Mouse (Mus musculus) embryonic facial prominence, embryonic 10.5 days (tissue): ENCODE measurements at regions not wholly inside any gene's neighbourhood (a gene's known extent, or its start where the extent isn't known, plus 50 kb on each side); places are given as distances from the start of the nearest gene placed in this dataset.

ENCODE experiments used
- DNase-seq: peaks from one replicate; pipeline ENCODE4 v3.0.0-alpha.2; 2017; ENCODE audit warnings: low spot score
- H3K27ac ChIP-seq: fragments of 300-500 bp; sonication (generic); replicated peaks from 2 replicates; pipeline ENCODE4 v1.5.1; 2016; ENCODE audit warnings: mild to moderate bottlenecking
- H3K27me3 ChIP-seq: fragments of 300-500 bp; sonication (generic); replicated peaks from 2 replicates; pipeline ENCODE4 v1.6.1; 2016; ENCODE audit warnings: low read depth, mild to moderate bottlenecking; ENCODE audit not compliant: poor library complexity, severe bottlenecking
- H3K36me3 ChIP-seq: fragments of 300-500 bp; sonication (generic); replicated peaks from 2 replicates; pipeline ENCODE4 v1.6.1; 2016; ENCODE audit warnings: mild to moderate bottlenecking, moderate library complexity
- H3K4me1 ChIP-seq: fragments of 300-500 bp; sonication (generic); 2 replicates; pipeline ENCODE4 v1.6.1; 2016
- H3K4me3 ChIP-seq: fragments of 300-500 bp; sonication (generic); 2 replicates; pipeline ENCODE4 v1.5.1; 2016; ENCODE audit warnings: mild to moderate bottlenecking, moderate library complexity
- H3K9me3 ChIP-seq: fragments of 300-500 bp; sonication (generic); 2 replicates; pipeline ENCODE4 v1.6.1; 2016; ENCODE audit warnings: mild to moderate bottlenecking
- WGBS: fragments of 180-500 bp; shearing (Covaris S2); methylation state at CpG from one replicate; pipeline ENCODE4 v1.1.7; 2016; 5-methylcytosine and 5-hydroxymethylcytosine counted together

DNA sequence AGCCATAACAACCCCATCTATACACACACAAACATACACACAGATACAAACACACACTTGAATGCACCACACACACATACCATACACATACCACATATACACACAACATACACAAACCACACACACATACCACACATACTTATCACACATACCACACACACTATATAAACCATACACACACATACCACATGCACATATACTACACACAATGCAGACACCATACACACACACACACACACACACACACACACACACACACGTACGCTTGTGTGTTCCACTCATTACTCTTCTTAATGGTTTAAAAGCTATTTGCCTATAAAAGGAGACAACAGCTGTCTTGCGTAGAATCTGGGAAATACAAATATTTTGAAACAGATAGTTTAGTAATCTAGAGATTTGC is 83.1 kb upstream of the Gm6993 start:
- 93% methylated on average over 3 of the region's 3 CpGs for WGBS
- Histone ChIP-seq H3K4me3 (no peak overlapping the region), H3K4me1 (peaks cover 15% of the 10 kb centered on the region; the same call in 1 of the 2 replicates), H3K27ac (no peak overlapping the region), H3K27me3 (no peaks in the 10 kb centered on the region), H3K9me3 (no peaks in the 10 kb centered on the region), H3K36me3 (no peaks in the 10 kb centered on the region)
- DNase-seq = no peak

DNA sequence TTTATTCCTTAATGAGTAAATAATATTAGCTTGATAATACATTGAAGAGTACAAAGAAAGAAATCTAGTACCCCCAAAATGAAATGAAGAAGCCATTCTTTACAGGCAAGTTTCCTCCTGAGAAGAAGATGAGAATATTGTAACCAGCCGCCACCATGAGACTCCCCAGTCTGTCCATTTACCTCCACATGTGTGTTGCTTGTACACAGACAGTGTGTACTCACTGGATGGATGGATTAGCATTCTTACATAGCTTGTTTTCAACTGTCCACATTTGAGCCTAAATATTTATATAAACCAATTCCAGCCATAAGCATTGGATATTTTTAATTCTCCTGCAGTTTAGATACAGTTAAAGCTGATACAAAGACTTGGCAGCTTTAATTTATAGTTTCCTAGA is 82.7 kb upstream of the Gm6993 start:
- no peak for DNase-seq
- 94% methylated on average over 1 of the region's 1 CpGs for WGBS
- Histone ChIP-seq H3K4me3 (no peak overlapping the region), H3K36me3 (no peaks in the 10 kb centered on the region), H3K9me3 (no peaks in the 10 kb centered on the region), H3K27me3 (no peaks in the 10 kb centered on the region), H3K27ac (no peak overlapping the region), H3K4me1 (peaks cover 15% of the 10 kb centered on the region; the same call in 1 of the 2 replicates)

DNA sequence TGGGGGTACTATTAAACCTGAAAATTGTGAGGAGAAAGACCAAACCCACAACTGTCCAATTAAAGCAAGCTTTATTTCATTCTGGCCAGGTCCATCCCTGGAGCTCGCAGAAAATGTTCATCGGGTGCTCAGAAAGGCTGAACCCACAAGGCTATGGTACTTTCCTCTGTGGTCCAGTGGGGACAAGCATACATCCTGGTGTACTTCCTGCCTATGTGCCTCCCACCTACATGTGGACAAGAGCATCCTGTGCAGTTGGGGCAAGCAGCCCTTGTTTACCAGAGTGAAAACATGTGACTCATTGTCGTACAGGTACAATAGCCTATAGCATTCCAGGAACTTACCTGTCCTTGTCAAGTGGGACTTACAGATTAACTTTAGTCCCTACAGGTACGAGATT is 81.7 kb upstream of the Gm6993 start:
- H3K4me3 ChIP-seq = no peak overlapping the region
- H3K4me1 ChIP-seq = peaks cover 12% of the 10 kb centered on the region; the same call in 1 of the 2 replicates
- H3K27ac ChIP-seq = no peak overlapping the region
- no peaks in the 10 kb centered on the region for H3K9me3 ChIP-seq
- WGBS = 89% methylated on average over 4 of the region's 4 CpGs
- H3K27me3 ChIP-seq = no peaks in the 10 kb centered on the region
- no peaks in the 10 kb centered on the region for H3K36me3 ChIP-seq
- DNase-seq = no peak

DNA sequence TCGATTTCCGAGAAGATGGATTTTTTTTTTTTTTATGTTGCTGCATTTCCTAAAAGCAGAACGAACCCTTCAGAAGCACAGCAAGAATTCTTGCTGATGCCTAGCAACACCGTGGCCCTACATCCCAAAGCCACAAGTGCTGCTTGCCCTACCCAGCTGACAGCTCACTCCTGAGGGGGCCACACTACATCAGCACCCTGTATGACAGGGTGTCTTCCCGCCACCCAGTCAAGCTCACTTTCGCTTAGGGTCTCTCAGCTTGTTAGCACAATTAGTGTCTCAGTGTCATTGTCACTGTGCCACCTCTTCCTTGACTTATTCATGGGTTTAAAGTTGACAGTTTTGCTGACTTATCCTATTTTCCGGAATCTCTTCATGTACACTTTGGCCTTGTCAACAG is 81.2 kb upstream of the Gm6993 start:
- no peaks in the 10 kb centered on the region for H3K27me3 ChIP-seq
- H3K4me1 ChIP-seq = peaks cover 9% of the 10 kb centered on the region; the same call in 1 of the 2 replicates
- no peaks in the 10 kb centered on the region for H3K36me3 ChIP-seq
- no peak overlapping the region for H3K27ac ChIP-seq
- no peak overlapping the region for H3K4me3 ChIP-seq
- no peaks in the 10 kb centered on the region for H3K9me3 ChIP-seq
- WGBS = 88% methylated on average over 7 of the region's 7 CpGs
- DNase-seq = no peak

DNA sequence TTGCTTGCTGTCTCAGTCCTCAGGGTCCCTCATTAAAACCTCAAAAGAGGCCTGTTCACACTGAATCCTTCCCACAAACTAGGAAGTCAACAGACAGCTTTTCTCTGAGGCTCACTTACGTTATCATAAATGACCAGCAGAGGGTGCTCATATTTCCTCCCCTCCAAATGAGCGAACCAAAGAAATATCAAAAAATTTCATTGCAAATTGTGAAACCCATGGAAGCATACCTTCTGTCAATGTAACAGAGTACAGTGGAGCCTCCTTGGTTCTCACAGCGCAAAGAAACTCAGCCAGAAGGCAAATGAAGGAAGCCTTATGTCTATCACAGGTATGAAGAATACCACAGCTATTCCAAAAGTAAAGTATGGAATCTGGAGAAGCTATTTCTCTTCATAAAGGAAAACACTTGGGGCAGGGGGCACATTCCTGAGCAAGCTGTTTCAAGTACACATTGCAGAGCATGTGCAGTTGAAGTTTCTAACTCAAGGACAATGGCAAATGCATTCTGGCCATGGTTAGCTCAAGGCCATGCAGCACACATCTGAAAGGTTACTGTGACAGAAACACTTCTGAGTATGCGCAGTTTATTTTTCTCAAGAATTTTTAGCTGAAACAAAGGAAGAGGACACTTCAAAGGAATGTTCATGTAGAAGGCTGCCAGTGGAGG is 72.2 kb upstream of the Gm6993 start:
- 62% methylated on average over 4 of the region's 4 CpGs for WGBS
- no peaks in the 10 kb centered on the region for H3K36me3 ChIP-seq
- no peak overlapping the region for H3K4me3 ChIP-seq
- no peaks in the 10 kb centered on the region for H3K27me3 ChIP-seq
- no peak overlapping the region for H3K27ac ChIP-seq
- peaks cover 7% of the 10 kb centered on the region for H3K4me1 ChIP-seq
- no peak for DNase-seq
- H3K9me3 ChIP-seq = no peaks in the 10 kb centered on the region

DNA sequence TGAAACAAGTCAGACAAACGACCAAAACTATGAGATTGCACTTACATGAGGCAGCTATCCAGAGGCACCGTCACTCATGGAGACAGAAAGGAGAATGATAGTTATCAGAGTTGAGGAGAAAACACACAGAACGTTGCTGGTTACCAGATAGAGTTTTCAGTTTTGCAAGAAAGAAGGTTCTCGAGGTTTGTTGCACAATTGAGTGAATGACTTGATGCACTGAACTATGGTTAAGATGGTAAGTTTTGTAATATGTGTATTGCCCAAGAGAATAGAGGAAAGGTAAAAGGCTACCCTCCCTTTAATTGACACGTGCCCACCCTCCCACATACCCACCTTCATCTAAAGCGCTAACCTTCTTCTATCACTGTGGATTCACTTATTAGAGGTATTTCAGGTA is 70.5 kb upstream of the Gm6993 start:
- Histone ChIP-seq H3K9me3 (no peaks in the 10 kb centered on the region), H3K36me3 (no peaks in the 10 kb centered on the region), H3K27ac (no peak overlapping the region), H3K27me3 (no peaks in the 10 kb centered on the region), H3K4me1 (peaks cover 12% of the 10 kb centered on the region), H3K4me3 (no peak overlapping the region)
- 81% methylated on average over 6 of the region's 6 CpGs for WGBS
- no peak for DNase-seq

DNA sequence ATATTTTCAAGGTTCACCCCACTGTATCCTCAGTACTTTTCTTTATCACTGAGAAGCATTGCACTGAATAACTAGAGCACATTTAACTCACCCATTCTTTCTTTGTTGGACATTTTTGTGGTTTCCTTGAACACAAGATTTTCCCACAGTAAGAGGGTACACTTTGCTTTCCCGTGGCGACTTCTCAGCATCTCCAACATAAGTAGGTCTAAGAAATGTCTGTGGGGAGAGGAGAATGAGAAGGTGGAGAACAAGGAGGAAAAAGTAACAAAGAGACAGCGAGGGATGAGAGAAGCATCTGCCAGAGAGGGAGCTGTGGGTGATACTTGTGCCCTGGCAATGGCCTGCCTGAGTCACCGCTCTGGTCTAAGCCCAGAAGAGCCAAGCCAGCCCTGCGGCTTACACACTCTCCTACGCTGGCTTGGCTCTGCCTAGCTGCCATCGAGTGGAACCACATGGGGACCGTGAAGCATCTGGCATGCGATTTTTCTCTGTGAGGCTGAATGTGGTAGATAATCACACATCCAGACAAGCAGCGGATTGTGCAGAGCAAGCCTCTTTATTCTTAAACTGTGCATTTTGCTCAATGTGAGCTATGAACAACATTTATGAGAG is 69.9 kb upstream of the Gm6993 start:
- no peaks in the 10 kb centered on the region for H3K27me3 ChIP-seq
- H3K36me3 ChIP-seq = no peaks in the 10 kb centered on the region
- WGBS = 86% methylated on average over 10 of the region's 10 CpGs
- no peak overlapping the region for H3K4me3 ChIP-seq
- H3K4me1 ChIP-seq = peaks cover 12% of the 10 kb centered on the region
- no peak for DNase-seq
- peak overlapping the region; percentile 14; the same call in 1 of the 2 replicates for H3K27ac ChIP-seq
- no peaks in the 10 kb centered on the region for H3K9me3 ChIP-seq

DNA sequence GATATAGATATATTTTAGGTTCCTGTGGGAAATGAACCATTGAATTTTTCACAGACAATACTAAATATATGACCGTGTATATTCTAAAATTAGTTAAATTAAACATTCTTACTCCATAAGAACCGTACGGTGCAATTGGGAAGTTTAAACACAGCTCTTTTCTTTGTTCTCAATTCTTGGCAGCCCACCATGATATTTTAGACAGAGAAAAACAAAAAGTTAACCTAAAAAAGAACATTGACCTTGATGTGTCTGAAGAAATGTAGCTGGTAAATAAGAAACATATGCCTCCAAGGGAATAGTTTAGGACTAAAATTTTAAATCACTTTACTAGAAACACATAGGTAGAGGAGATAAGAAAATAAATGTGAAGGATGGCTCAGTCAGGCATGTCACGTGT is 68.6 kb upstream of the Gm6993 start:
- Histone ChIP-seq H3K36me3 (no peaks in the 10 kb centered on the region), H3K9me3 (no peaks in the 10 kb centered on the region), H3K4me3 (no peak overlapping the region), H3K27ac (no peak overlapping the region), H3K27me3 (no peaks in the 10 kb centered on the region), H3K4me1 (peaks cover 12% of the 10 kb centered on the region)
- DNase-seq = no peak
- 86% methylated on average over 4 of the region's 4 CpGs for WGBS

DNA sequence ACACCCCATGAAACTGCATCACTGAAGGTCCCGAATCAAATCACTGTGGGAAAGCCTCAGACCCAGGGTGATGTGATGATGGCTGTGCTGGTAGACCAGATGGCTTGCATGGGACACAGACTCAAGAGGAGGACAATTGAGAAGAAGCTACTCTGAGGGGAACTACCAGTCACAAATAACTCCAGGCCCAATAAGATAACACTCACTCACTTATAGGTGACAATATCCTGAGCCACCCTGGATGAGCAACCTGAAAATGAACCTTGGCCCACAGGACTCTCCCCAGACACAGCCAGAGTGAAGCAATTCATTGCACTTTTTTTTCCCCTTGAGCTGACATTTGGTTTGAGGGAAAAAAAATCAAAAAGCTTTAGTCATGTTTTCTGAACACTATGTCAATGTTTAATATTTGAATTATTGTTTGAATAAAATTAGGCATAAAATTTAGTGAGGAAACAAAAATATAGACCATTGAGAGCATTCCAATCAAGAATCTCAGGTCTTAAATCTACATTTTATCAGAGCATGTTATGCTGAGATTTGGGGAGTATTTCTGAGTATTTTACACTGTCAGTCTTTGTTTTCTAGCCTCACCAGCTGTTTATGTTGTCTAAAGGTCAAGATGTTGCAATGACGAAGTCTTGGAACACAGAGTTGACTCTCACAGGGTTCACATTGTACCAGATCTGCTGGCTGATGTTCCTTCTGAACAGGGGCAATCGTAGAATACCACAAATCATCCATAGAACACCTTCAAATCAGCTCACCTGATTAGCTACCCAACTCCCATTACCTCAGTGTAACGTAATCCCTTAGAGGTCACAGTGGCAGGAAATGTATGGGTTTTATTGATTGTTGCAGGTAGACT is 67.9 kb upstream of the Gm6993 start:
- H3K4me3 ChIP-seq = no peak overlapping the region
- H3K36me3 ChIP-seq = no peaks in the 10 kb centered on the region
- H3K9me3 ChIP-seq = no peaks in the 10 kb centered on the region
- no peak for DNase-seq
- no peak overlapping the region for H3K27ac ChIP-seq
- no peaks in the 10 kb centered on the region for H3K27me3 ChIP-seq
- peaks cover 12% of the 10 kb centered on the region for H3K4me1 ChIP-seq
- whole genome bisulfite sequencing = 78% methylated on average over 4 of the region's 4 CpGs

DNA sequence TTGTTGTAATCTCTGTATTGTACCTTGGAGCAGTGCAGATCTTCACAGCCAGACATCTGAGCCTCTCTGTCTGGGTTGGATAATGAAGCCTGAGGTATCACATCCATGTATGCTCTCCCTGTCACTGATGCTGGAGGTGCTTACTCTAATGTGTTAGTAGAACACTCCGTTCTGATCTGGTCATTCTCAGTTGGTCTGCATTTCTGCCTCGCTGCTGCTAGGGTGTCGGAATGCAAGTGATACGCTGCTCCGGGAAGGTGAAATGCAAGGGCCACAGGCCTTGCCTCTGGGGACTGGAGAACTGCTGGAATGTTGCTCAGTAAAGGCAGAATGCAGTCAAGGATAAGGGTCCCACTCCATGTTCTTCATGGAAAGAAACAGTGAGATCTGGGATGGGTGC is 67.1 kb upstream of the Gm6993 start:
- DNase-seq = no peak
- no peak overlapping the region for H3K27ac ChIP-seq
- peaks cover 9% of the 10 kb centered on the region for H3K4me1 ChIP-seq
- H3K36me3 ChIP-seq = no peaks in the 10 kb centered on the region
- H3K4me3 ChIP-seq = no peak overlapping the region
- H3K9me3 ChIP-seq = no peaks in the 10 kb centered on the region
- WGBS = 86% methylated on average over 5 of the region's 5 CpGs
- no peaks in the 10 kb centered on the region for H3K27me3 ChIP-seq

DNA sequence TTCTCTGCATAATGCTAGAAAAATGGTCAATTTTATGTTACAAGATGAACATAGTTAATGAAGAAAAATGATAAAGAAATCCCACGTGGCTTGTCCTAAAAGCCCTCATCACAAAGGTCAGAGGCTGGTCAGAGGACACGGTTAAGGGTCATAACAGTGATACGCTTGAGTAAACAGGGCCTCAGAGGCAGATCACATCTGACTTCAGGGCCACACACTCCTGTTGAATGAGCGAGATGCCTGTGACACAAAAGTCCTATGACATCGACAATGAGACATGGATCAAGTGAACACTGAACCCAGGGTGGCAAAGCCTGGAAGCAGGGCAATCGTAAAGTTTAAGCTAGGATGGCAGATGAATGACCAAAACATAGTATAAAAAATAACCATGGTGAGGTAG is 61.0 kb upstream of the Gm6993 start:
- H3K27me3 ChIP-seq = no peaks in the 10 kb centered on the region
- DNase-seq = no peak
- H3K4me3 ChIP-seq = no peak overlapping the region
- 19% methylated on average over 6 of the region's 6 CpGs for WGBS
- H3K27ac ChIP-seq = no peak overlapping the region
- peaks cover 18% of the 10 kb centered on the region for H3K4me1 ChIP-seq
- H3K9me3 ChIP-seq = no peaks in the 10 kb centered on the region
- H3K36me3 ChIP-seq = no peaks in the 10 kb centered on the region

DNA sequence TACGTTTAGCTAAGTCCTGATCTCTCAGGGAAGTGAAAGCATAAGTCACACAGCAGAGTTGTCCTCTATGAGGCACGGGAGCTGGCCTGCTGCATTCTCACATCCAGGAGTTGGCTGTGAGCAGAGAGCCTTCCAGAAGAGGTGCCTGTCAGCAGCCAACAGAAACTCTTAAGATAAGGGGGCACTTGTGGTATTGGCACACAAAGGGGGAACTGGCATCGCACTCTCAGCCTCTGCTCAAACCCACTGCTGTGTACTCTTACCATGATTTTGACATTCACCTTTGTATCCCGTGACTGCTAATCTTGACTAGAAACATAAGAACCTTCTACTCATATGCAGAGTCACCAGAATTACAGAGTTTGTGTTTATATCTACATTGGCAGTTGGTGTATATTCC is 56.9 kb upstream of the Gm6993 start:
- Histone ChIP-seq H3K27ac (no peak overlapping the region), H3K4me1 (peaks cover 38% of the 10 kb centered on the region), H3K4me3 (no peak overlapping the region), H3K27me3 (no peaks in the 10 kb centered on the region), H3K9me3 (no peaks in the 10 kb centered on the region), H3K36me3 (no peaks in the 10 kb centered on the region)
- DNase-seq = no peak
- WGBS = 84% methylated on average over 4 of the region's 4 CpGs
